Mouse (Mus musculus) fat pad, adult 2 months (tissue): ENCODE measurements at regions not wholly inside any gene's neighbourhood (a gene's known extent, or its start where the extent isn't known, plus 50 kb on each side); places are given as distances from the start of the nearest gene placed in this dataset.
A peak's percentile ranks its signal among the peaks of the same experiment; 100 is the strongest.

ENCODE experiments used
- DNase-seq: peaks from one replicate; pipeline ENCODE4 v3.0.0-alpha.2; 2011; ENCODE audit warnings: low read depth, low spot score; ENCODE audit errors: extremely low read depth

GRCm38 (mm10) chr3:60408553-60409282, 63.9 kb upstream of the Mbnl1 start:
- no peak for DNase-seq

DNA sequence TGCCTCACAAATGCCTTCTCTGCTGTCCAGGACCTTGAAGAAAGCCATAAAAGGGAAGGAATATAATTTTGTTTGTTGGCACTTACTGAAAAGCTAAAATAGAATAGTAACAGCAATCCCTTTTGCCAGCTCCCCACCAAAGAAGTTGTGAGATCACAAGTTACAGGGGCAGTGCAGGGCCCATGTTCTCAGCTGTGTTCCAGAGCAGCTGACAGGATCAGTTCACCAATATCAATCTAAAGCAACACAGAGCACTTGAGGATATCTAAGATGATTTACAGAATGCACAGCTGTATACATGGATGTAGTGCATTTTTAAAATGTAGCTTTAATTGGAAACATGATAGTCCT, 63.4 kb upstream of the Mbnl1 start:
- no peak for DNase-seq

DNA sequence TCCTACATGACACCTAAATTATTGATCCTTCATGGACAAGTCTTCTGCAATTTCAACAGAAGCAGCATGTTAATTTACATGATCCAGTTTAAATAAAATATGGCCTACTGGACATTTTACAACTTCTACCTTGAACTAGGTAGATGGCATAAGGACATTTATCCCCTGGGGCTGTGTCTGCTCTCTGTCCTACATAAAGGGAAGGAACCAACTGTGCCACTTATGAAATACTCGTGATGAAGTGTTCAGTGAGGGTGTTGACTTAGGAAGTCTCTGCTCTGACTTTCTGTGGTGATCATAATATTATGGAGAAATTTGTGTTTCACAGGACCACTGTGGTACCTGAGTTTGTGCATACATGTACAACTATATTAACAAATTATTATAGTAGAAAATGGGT, 60.9 kb upstream of the Mbnl1 start:
- DNase-seq = peak; percentile 65

- no peak for DNase-seq
Observed at GRCm38 (mm10) chr3:60412206-60412605, 60.4 kb upstream of the Mbnl1 start.

DNA sequence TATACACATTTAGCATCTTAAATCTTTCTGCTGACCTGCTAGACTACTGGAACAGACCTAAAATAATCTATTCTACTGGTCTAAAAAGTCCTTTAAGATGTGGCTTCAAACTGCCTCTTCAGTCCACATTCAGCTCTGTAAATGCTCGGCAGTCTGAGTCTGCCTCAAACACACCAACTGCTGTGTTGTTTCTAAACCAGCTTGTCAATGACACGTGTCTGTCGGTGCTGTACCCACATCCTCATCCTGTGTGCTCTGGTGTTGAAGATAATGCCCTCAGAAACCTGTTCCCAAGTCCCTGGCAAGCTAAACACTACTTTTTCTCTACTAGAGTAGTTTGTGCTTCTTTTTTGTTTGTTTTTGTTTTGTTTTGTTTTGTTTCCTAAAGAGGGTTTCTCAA, 58.9 kb upstream of the Mbnl1 start:
- no peak for DNase-seq

GRCm38 (mm10) chr3:60417001-60417400, 55.6 kb upstream of the Mbnl1 start:
- no peak for DNase-seq

- no peak for DNase-seq
Observed at GRCm38 (mm10) chr3:60418652-60419051, 54.0 kb upstream of the Mbnl1 start.

DNA sequence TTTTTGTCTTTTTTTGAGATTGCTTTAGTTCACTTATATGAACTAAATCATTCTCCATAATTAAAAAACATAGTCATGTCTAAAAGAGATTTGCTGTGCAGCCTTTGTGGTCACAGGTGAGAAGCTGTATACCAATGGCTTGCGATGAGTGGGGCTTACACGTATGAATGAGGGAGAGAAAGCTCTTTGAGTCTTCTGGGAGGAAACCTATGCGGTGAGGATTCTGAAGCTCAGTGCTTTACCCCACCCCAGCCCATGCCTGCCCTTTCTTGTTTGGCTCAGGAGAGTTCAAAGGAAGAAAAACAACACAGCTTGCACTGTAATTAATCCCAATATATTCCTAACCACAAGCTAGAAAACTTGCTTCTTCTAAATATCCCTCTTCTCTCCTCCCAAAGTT, 53.4 kb upstream of the Mbnl1 start:
- no peak for DNase-seq
